Mouse (Mus musculus) spleen, adult 2 months (tissue): ENCODE measurements at regions not wholly inside any gene's neighbourhood (a gene's known extent, or its start where the extent isn't known, plus 50 kb on each side); places are given as distances from the start of the nearest gene placed in this dataset.

Source experiments
- DNase-seq, 2 experiments: peaks; one replicate each; pipeline versions ENCODE4 v3.0.0 to v3.0.0-alpha.2; 2012 to 2021; ENCODE audit warnings: low spot score in 2 of 2, low read depth in 1 of 2
- H3K27ac ChIP-seq: fragments of 200-500 bp; 2 replicates; pipeline ENCODE4 v1.5.1; 2012; ENCODE audit warnings: low read length, inconsistent platforms; ENCODE audit not compliant: insufficient read depth
- H3K27me3 ChIP-seq: fragments of 200-500 bp; 2 replicates; pipeline ENCODE4 v1.6.1; 2012; ENCODE audit warnings: mild to moderate bottlenecking, moderate library complexity, low read length, inconsistent platforms; ENCODE audit not compliant: control insufficient read depth, insufficient read depth
- H3K36me3 ChIP-seq: fragments of 200-500 bp; 2 replicates; pipeline ENCODE4 v1.6.1; 2012; ENCODE audit warnings: mild to moderate bottlenecking, low read length, inconsistent platforms; ENCODE audit not compliant: control insufficient read depth, insufficient read depth
- H3K4me1 ChIP-seq: fragments of 200-500 bp; 2 replicates; pipeline ENCODE4 v1.6.1; 2011; ENCODE audit warnings: inconsistent platforms; ENCODE audit not compliant: control insufficient read depth, insufficient read depth, insufficient read length
- H3K4me3 ChIP-seq: fragments of 200-500 bp; 2 replicates; pipeline ENCODE4 v1.5.1; 2011; ENCODE audit warnings: mild to moderate bottlenecking, inconsistent platforms; ENCODE audit not compliant: insufficient read depth, insufficient read length; ENCODE audit errors: extremely low read depth
- CTCF ChIP-seq: fragments of 200-500 bp; IDR thresholded peaks from 2 replicates; pipeline ENCODE4 v1.5.1; 2011; ENCODE audit warnings: mild to moderate bottlenecking, inconsistent platforms; ENCODE audit not compliant: insufficient read depth, insufficient read length, insufficient replicate concordance; ENCODE audit errors: extremely low read depth
- POLR2A ChIP-seq: fragments of 200-500 bp; IDR thresholded peaks from 2 replicates; pipeline ENCODE4 v1.6.1; 2011; ENCODE audit warnings: low read depth, low read length, inconsistent platforms
- WGBS: fragments of 180-500 bp; shearing (Covaris S2); methylation state at CpG from one replicate; pipeline ENCODE4 v1.1.7; 2018; 5-methylcytosine and 5-hydroxymethylcytosine counted together

GRCm38 (mm10) chr9:23043006-23043405 is 179.9 kb upstream of the Bmper start:
- H3K4me3 ChIP-seq: no peak overlapping the region
- DNase-seq: no peak
- H3K4me1 ChIP-seq: no peaks in the 10 kb centered on the region
- TF ChIP-seq CTCF (no peak), POLR2A (no peak)
- H3K27me3 ChIP-seq: no peaks in the 10 kb centered on the region
- H3K36me3 ChIP-seq: no peaks in the 10 kb centered on the region
- 79% methylated on average over 4 of the region's 4 CpGs for WGBS
- no peak overlapping the region for H3K27ac ChIP-seq

GRCm38 (mm10) chr9:23045486-23045885 is 177.4 kb upstream of the Bmper start:
- Histone ChIP-seq H3K27ac (no peak overlapping the region), H3K27me3 (no peaks in the 10 kb centered on the region), H3K36me3 (no peaks in the 10 kb centered on the region), H3K4me1 (no peaks in the 10 kb centered on the region), H3K4me3 (no peak overlapping the region)
- WGBS: 55% methylated on average over 2 of the region's 2 CpGs
- no peak for DNase-seq
- no peak for TF ChIP-seq POLR2A
- no peak for TF ChIP-seq CTCF

GRCm38 (mm10) chr9:23050751-23051150 is 172.1 kb upstream of the Bmper start:
- no peak for TF ChIP-seq POLR2A
- 66% methylated on average over 2 of the region's 2 CpGs for WGBS
- Histone ChIP-seq H3K27ac (no peak overlapping the region), H3K4me3 (no peak overlapping the region), H3K4me1 (no peaks in the 10 kb centered on the region), H3K36me3 (no peaks in the 10 kb centered on the region), H3K27me3 (no peaks in the 10 kb centered on the region)
- no peak for DNase-seq

GRCm38 (mm10) chr9:23059526-23059925 is 163.3 kb upstream of the Bmper start:
- H3K27ac ChIP-seq: no peak overlapping the region
- WGBS: 86% methylated on average over 4 of the region's 4 CpGs
- H3K4me1 ChIP-seq: peaks cover 3% of the 10 kb centered on the region; the same call in 1 of the 2 replicates
- TF ChIP-seq POLR2A (no peak), CTCF (no peak)
- no peak for DNase-seq
- H3K4me3 ChIP-seq: no peak overlapping the region
- no peaks in the 10 kb centered on the region for H3K36me3 ChIP-seq
- no peaks in the 10 kb centered on the region for H3K27me3 ChIP-seq

GRCm38 (mm10) chr9:23060526-23060925 is 162.3 kb upstream of the Bmper start:
- TF ChIP-seq POLR2A (no peak), CTCF (no peak)
- no peak for DNase-seq
- Histone ChIP-seq H3K4me1 (peaks cover 3% of the 10 kb centered on the region; the same call in 1 of the 2 replicates), H3K27me3 (no peaks in the 10 kb centered on the region), H3K36me3 (no peaks in the 10 kb centered on the region), H3K4me3 (no peak overlapping the region), H3K27ac (no peak overlapping the region)

- WGBS: 82% methylated on average over 4 of the region's 4 CpGs
- Histone ChIP-seq H3K27me3 (no peaks in the 10 kb centered on the region), H3K27ac (no peak overlapping the region), H3K36me3 (no peaks in the 10 kb centered on the region), H3K4me3 (no peak overlapping the region), H3K4me1 (peaks cover 3% of the 10 kb centered on the region; the same call in 1 of the 2 replicates)
- DNase-seq: no peak
- TF ChIP-seq CTCF (no peak), POLR2A (no peak)
Measured at GRCm38 (mm10) chr9:23061179-23061929, 161.5 kb upstream of the Bmper start.

- DNase-seq: no peak
- Histone ChIP-seq H3K27ac (no peak overlapping the region), H3K27me3 (no peaks in the 10 kb centered on the region), H3K36me3 (no peaks in the 10 kb centered on the region), H3K4me3 (no peak overlapping the region), H3K4me1 (peaks cover 3% of the 10 kb centered on the region; the same call in 1 of the 2 replicates)
- no peak for TF ChIP-seq CTCF
- no peak for TF ChIP-seq POLR2A
- 90% methylated on average over 8 of the region's 8 CpGs for WGBS
Measured at GRCm38 (mm10) chr9:23062057-23062655, 160.7 kb upstream of the Bmper start.
